Mouse (Mus musculus) macrophage (primary cell): ENCODE data around the gene Tnnc1. TPM values are rescaled to one million over a fixed set of nuclear protein-coding genes. Genes with fewer than 3 reads are reported as not detected.
A peak's percentile ranks its signal among the peaks of the same experiment; 100 is the strongest.

ENCODE experiments used
- H3K27ac ChIP-seq: fragments of 350-480 bp; formaldehyde crosslinking; 2 replicates; pipeline ENCODE4 v1.9.0; 2021
- H3K36me3 ChIP-seq: fragments of 350-480 bp; formaldehyde crosslinking; 2 replicates; pipeline ENCODE4 v1.9.0; 2021; ENCODE audit errors: inconsistent target
- H3K4me3 ChIP-seq: fragments of 350-480 bp; formaldehyde crosslinking; 2 replicates; pipeline ENCODE4 v1.9.0; 2021; ENCODE audit errors: inconsistent target
- H3K79me2 ChIP-seq: fragments of 350-480 bp; formaldehyde crosslinking; 2 replicates; pipeline ENCODE4 v1.9.0; 2021; ENCODE audit errors: inconsistent target
- WGBS: methylation state at CpG from one replicate; pipeline ENCODE4 v1.1.7; 2026; ENCODE audit warnings: inconsistent platforms; ENCODE audit not compliant: missing documents; 5-methylcytosine and 5-hydroxymethylcytosine counted together
- polyA plus RNA-seq: library from polyadenylated mRNA; stranded (reverse); fragments of 250-400 nt; gene quantifications from 3 replicates; pipeline ENCODE4 v1.2.4, GENCODE M21; 2018; ENCODE audit warnings: inconsistent platforms

Tnnc1 gene
- polyA plus RNA-seq, 1 experiment from 2014 or later = 0.50 TPM

DNA sequence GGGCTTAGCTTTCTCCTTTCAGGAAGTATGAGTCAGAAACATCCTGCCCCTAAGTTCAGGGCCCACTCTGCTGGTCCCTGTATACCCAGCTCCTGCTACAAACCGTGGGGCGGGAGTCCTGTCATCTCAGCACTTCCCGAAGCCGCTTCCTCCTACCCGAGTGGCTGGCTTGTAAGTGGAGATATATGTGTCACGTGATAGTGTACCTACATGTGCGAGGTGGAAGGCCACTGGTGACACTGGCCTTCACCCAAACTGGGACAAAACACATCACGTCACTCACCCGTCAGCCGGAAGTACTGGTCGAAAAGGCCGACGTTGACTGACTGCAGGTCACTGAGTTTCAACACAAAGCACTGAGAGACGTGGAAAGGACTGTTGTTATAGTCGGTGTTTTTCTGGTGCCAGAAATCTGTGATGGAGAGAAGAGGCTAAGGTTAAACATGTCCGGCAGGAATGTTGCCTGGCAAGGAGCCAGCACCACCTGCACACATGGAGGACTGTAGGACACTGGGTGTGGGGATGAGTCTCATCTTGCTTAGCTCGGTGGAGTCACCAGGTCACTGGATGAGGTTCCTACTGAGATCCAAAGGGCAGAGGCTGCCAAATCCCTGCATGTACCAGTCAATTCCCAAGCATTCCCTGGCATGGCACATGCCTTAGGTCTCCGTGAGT lies 35.2 kb upstream of the Tnnc1 start:
- WGBS = 78% methylated on average over 16 of the region's 18 CpGs
- peaks cover 67% of the 10 kb centered on the region for H3K36me3 ChIP-seq
- no peak overlapping the region for H3K4me3 ChIP-seq
- peaks cover 97% of the 10 kb centered on the region for H3K79me2 ChIP-seq
- H3K27ac ChIP-seq = peak overlapping the region; percentile 100

DNA sequence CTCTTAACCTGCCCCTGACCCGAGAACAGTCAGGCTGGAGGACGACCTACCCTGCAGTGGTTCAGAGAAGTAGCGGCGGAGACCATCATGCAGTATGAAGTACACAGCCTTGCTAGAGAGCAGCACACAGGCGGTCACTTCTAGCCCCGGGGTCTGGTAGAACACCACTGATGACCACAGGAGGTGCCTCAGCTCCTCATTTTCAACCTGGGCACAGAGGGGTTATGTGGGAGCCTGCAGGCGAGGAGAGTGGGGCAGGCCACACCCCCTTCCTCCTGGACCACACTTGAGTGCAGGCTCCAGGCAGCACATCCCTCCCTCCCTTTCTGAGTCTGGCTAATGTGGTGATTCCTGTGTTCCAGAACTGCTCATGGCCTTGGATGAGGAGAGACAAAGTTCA lies 34.6 kb upstream of the Tnnc1 start:
- WGBS = 90% methylated on average over 7 of the region's 7 CpGs
- no peak overlapping the region for H3K4me3 ChIP-seq
- H3K79me2 ChIP-seq = peaks cover 97% of the 10 kb centered on the region
- peak overlapping the region; percentile 100 for H3K27ac ChIP-seq
- H3K36me3 ChIP-seq = peaks cover 73% of the 10 kb centered on the region

DNA sequence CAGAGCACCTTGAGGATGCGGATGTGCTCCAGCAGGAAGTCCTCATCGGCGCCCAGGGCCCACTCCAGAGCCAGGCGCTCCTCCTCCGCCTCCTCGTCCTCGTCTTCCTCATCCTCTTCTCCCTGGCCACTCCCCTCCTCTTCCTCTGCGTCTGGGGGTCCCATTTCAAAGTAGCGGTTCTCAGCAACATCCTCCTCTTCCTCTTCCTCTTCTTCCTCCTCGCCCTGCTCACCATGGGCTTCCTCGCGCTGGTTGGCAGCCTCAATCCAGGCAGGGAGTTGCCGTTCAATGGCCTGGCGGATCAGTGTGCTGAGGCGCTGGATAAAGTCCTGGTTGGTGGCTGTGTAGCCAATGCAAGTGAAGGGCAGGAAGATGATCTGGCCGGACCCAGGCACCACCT lies 30.8 kb upstream of the Tnnc1 start:
- Histone ChIP-seq H3K36me3 (peaks cover 80% of the 10 kb centered on the region), H3K4me3 (no peak overlapping the region), H3K79me2 (peaks cover 97% of the 10 kb centered on the region), H3K27ac (no peak overlapping the region)
- 94% methylated on average over 7 of the region's 16 CpGs for WGBS

DNA sequence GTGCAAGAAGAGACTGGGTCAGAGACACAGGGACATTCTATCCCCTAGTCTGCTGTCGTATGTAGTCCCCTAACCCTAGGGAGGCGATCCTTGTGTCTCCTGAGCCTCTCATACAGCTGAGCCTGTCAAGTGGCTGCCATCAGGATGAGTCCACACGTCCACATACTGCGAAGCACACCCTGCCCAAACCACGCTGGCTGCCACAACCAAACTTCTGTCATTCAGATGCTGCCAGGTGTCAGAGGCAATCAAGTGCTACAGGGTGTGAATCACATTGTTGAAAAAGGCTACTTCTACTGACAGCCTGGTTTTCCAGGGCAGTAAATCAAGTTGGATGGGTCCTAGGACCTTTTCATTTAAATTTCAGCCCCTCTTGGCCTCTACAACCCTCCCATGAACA lies 30.4 kb upstream of the Tnnc1 start:
- WGBS = 99% methylated on average over 5 of the region's 5 CpGs
- peaks cover 97% of the 10 kb centered on the region for H3K79me2 ChIP-seq
- H3K4me3 ChIP-seq = no peak overlapping the region
- H3K36me3 ChIP-seq = peaks cover 79% of the 10 kb centered on the region
- H3K27ac ChIP-seq = no peak overlapping the region

DNA sequence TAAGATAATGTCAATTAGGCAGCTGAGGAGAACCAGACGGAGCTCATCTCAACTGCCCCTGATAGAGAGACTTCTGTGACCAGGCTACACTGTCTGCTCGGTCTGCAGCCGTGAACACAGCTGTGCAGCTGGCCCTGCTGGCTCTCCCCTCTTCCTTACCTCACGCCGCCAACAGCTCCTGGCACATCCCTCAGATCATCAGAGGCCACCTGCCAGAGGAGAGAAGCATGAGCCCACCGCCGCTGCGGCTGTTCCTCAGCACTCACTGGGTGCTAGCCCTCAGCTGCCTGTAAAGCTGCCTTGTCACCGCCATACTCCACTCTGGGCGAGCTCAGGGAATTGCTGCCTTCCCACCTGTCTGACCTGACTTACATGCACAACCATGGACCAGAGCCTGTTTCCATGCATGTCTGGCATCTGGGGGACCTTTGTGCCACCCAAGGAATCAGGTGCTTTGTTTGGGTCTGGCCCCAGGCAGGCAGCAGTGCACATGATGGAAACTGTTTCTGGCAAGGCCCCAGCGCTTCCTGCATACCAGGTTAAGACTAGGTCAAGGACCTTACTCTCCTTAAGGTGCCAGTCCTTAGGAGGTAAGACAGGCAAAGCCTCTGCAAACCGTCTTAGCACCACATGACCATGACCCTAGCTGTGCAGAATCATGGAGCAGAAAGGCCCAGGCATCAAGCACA lies 28.3 kb upstream of the Tnnc1 start:
- H3K4me3 ChIP-seq = no peak overlapping the region
- H3K79me2 ChIP-seq = peaks cover 80% of the 10 kb centered on the region
- peaks cover 64% of the 10 kb centered on the region for H3K36me3 ChIP-seq
- 96% methylated on average over 9 of the region's 12 CpGs for WGBS
- peak overlapping the region; percentile 100 for H3K27ac ChIP-seq

DNA sequence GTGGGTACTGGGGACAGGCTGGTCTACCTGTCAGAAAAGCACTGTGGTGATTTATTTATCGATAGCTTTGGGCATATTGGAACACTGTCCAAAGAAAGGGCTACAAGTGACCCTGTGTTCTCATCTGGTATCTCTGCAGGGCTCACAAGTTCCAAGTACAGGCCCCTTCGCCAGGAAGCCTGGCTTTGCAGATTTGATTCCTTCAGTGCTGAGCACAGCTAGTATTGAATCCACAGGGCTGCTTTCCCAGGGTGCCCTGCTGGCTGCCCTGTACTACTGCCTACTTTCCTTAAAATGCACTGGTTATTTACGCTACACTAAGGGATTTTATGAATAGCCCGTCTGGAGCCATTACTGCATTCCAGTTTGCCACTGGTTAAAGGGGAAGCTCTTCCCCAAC lies 26.6 kb upstream of the Tnnc1 start:
- no peak overlapping the region for H3K4me3 ChIP-seq
- peaks cover 73% of the 10 kb centered on the region for H3K79me2 ChIP-seq
- H3K36me3 ChIP-seq = peaks cover 56% of the 10 kb centered on the region
- WGBS = 77% methylated on average over 4 of the region's 4 CpGs
- H3K27ac ChIP-seq = peak overlapping the region; percentile 100

DNA sequence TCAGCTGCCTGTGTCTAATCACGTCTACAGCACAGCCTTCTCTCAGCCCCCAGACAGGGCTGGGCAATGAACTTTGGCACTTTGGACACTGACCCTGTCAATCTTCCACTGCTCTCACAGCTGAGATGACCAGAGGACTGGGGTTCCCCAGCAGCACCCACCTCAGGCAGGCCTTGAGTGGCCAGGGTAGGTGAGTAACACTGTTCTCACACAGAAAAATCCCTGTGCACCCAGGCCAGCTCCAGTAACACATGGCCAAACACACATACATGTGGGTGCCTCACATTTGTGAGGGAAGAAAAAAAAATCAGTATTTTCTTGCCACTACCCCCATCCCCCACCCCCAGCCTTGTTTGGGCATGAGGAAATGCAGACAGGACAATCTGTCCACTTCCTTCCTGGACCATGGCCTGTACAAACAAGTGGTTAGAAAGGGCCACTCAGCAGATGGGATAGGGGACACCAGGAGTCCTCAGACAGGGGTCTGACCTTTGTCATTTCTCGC lies 25.3 kb upstream of the Tnnc1 start:
- WGBS = 83% methylated on average over 2 of the region's 2 CpGs
- H3K27ac ChIP-seq = peak overlapping the region; percentile 100
- no peak overlapping the region for H3K4me3 ChIP-seq
- peaks cover 55% of the 10 kb centered on the region; the same call in 1 of the 2 replicates for H3K36me3 ChIP-seq
- H3K79me2 ChIP-seq = peaks cover 73% of the 10 kb centered on the region

DNA sequence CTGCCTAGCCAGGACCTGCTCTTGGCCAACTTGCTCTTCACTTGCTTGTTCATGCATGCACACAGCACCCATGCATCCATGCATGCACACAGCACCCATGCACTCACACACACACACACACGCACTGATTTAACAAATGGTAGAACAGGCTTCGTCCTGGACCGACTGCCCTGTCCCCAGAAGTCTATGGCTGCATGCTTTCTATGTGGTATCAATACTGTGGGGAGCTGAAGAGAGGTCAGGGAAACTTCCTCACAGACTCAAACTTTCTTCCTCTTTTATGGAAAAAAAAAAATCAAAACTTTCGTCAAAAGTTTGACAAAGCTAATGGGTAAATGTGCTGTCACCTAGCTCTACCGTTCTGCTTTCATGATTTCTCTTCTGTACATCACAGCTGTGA lies 24.6 kb upstream of the Tnnc1 start:
- H3K27ac ChIP-seq = peak overlapping the region; percentile 100
- peaks cover 70% of the 10 kb centered on the region for H3K79me2 ChIP-seq
- no peak overlapping the region for H3K4me3 ChIP-seq
- peaks cover 47% of the 10 kb centered on the region; the same call in 1 of the 2 replicates for H3K36me3 ChIP-seq
- WGBS = 31% methylated on average over 5 of the region's 5 CpGs

DNA sequence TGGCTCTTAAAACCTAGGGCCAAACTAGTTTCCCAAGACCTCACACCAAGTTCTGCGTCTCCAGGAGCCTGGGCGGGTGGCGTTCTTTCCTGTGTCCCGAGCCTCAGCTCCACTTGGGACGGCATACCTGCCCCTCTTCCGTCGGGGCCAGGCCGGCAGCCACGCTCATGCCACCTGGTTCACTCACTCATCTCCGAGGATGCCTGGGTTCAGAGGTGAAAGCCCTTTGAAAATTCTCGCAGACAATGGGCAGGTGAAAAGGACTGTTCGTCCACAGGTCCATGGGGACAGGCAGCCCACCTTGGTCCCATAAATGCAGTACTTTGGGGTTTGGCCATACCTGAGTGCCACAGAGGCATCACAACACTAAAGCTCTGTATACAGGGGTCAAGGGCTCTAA lies 23.9 kb upstream of the Tnnc1 start:
- Histone ChIP-seq H3K4me3 (no peak overlapping the region), H3K79me2 (peaks cover 63% of the 10 kb centered on the region), H3K27ac (peak overlapping the region; percentile 100), H3K36me3 (peaks cover 41% of the 10 kb centered on the region; the same call in 1 of the 2 replicates)
- WGBS = 92% methylated on average over 12 of the region's 12 CpGs

DNA sequence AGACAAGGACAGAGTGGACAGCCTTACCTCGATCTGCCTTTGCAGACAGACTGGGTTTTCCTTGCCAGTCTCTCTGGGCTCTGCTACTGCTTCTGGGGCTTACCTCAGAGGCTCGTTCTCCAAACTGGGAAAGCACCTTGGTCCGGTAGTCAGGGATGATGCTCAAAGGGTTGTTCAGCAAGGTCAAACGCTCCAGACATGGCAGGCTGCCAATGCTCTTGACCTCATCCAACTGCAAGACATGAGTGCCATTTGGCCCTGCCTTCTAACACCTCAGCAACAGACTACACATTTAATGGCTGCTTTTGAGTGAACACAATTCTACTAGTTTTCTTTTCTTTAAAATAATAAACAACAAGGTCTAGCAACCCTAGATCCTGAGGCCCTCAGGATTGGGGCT lies 21.5 kb upstream of the Tnnc1 start:
- 98% methylated on average over 4 of the region's 4 CpGs for WGBS
- H3K27ac ChIP-seq = peak overlapping the region; percentile 100

DNA sequence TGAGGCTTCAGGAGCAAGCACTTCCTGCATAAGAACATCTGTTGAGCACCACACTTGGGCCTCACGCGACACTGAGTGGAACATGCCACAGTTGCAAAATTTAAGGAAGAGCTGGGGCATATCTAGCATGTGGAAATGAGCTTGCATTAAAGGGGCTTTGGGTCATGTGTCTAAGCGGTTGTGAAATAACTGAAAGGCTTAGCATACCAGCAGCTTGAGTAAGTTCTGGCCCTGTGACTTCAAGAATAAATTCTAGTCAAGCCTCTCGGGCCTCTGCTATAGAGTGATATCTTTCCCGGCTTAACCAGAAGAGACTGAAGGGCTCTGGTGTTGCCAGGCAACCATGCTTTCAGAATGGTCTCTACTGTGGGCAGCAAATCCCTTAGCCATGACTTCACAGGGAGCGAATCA lies 19.3 kb upstream of the Tnnc1 start:
- Histone ChIP-seq H3K4me3 (no peak overlapping the region), H3K79me2 (peaks cover 63% of the 10 kb centered on the region), H3K27ac (peak overlapping the region; percentile 100), H3K36me3 (peaks cover 50% of the 10 kb centered on the region)
- 14% methylated on average over 6 of the region's 6 CpGs for WGBS

More for the DNA sequence above, 21.5 kb upstream of the Tnnc1 start:
- Histone ChIP-seq H3K36me3 (peaks cover 38% of the 10 kb centered on the region), H3K79me2 (peaks cover 54% of the 10 kb centered on the region), H3K4me3 (no peak overlapping the region)

DNA sequence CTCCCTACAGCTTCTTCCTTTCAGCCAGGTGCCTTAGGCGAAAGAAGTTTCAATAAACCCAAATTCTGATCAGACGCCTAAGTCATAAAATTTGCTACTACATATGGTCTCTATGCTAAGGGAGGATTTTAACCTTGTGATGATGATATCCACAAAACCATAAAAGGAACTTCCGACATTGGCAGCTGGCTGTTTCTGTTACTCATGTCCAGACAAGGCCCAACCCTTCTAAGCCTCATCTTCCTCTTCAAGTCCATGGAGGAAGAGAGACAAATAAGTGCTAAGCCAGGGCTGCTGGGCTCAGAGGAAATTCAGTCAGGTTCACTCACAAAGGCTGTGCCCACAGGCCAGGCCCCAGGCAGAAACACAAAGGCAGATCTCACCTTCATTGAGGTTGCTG lies 18.8 kb upstream of the Tnnc1 start:
- peak overlapping the region; percentile 100 for H3K27ac ChIP-seq
- 51% methylated on average over 3 of the region's 3 CpGs for WGBS
- H3K36me3 ChIP-seq = peaks cover 50% of the 10 kb centered on the region
- H3K79me2 ChIP-seq = peaks cover 69% of the 10 kb centered on the region
- H3K4me3 ChIP-seq = no peak overlapping the region

DNA sequence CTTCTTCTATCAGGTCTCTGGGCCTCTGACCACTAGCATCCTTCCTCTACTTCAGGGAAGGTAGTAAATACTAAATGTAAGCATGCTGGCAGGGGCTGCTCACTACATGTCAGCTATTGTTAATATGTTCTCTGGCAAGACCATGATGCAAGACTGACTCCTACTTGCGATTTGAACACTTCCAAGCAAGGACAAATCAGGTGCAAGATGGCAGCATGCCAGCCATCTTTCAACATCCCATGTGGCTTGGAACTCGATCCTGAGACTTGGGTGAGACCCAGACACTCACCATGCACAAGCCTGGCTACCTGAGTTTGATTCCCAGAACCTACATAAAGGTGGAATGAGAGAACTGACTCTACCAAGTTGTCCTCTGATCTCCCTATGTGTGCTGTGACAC lies 16.2 kb upstream of the Tnnc1 start:
- Histone ChIP-seq H3K79me2 (peaks cover 81% of the 10 kb centered on the region), H3K36me3 (peaks cover 39% of the 10 kb centered on the region), H3K4me3 (no peak overlapping the region), H3K27ac (no peak overlapping the region)
- WGBS = 57% methylated on average over 2 of the region's 2 CpGs

DNA sequence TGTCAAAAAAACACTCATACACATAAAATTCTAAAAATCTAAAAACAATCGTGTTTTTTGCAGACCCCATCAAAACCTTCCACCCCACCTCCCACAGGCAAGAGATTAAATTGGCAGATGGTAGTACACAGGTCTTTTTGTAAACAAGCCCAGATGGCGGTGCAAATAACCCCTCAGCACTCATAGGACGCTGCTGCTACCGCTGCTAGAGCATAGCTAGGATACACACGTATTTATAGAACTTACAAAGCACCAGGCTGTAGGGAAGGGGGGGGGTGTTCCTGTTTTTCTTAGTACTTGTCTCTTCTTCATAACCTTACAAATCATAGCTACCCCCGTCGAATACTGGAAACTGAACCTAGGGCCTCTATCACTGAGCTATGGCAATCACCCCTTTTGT lies 14.3 kb upstream of the Tnnc1 start:
- no peak overlapping the region for H3K4me3 ChIP-seq
- H3K79me2 ChIP-seq = peaks cover 86% of the 10 kb centered on the region
- WGBS = 81% methylated on average over 7 of the region's 7 CpGs
- peak overlapping the region; percentile 71 for H3K27ac ChIP-seq
- peaks cover 31% of the 10 kb centered on the region for H3K36me3 ChIP-seq

DNA sequence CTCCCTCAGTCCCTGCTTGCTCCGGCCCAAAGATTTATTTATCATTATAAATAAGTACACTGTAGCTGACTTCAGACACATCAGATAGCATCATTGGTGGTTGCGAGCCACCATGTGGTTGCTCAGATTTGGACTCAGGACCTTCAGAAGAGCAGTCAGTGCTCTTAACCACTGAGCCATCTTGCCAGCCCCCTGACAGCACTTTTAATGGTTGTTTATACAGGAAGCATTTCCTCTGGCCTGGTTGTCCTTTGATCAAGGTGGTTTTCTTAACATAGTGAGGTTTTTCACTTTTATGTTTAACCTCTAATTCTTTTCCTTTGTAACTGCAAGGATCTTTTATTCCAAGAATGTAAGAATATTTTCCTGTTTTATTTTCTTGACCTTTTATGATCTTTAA lies 13.7 kb upstream of the Tnnc1 start:
- Histone ChIP-seq H3K79me2 (peaks cover 93% of the 10 kb centered on the region), H3K36me3 (peaks cover 35% of the 10 kb centered on the region), H3K4me3 (no peak overlapping the region), H3K27ac (peak overlapping the region; percentile 71)
- WGBS = 88% methylated on average over 2 of the region's 2 CpGs
